Mouse (Mus musculus): ENCODE data around the gene Cbr2.

Gene Cbr2

DNA sequence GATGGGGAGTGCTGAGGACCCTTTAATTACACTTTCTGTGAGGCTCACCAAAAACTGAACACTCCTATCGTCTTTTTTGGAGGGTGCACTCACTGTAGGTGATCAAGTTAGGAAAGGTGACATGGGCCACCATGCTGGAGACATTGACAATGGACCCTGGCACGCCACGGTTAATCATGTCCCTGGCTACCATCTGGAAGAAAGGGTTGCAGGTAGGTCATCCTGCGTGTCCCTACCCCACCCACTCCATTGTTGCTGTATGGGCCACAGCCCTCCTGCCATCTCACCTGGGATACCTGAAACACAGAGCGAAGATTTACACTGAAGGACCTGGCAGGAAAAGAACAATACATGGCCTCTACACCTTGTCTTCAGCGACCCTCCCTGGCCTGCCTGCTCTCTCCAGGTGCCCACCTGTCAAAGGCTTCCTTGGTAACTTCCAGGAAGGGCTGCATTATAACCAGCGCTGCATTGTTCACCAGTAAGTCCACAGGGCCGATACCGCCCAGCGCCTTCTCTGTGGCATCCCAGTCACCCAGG lies 1.5 kb downstream of the Cbr2 start:
- no peak for DNase-seq

DNA sequence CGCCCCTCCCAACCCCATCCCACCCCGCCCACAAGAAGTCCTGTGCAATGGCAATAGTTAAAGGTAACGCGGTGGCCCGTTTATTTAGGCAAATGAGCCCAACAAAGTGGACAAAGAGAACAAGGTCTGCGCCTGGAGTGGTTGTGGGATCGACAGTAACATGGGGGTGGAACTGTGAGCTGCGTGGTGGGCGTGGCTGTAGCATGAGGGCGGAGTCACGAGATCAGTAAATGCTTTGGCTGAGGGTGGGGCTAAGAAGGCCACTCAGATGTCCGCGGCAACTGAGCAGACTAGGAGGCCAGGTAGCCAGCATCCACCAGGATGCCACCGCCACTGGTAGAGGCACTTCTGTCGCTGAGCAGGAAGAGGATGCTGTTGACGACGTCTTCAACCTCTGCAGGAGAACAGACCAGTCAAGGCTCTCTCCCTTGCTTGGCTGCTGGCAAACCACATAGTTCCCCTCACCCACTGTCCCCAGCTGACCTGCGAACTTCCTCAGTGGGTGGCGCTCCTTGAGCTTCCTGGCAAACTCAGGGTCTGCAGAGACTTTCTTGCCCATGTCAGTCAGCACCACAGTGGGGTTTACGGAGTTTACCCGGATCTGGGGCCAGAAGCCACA lies 2.4 kb downstream of the Cbr2 start:
- DNase-seq = peak; percentile 77

DNA sequence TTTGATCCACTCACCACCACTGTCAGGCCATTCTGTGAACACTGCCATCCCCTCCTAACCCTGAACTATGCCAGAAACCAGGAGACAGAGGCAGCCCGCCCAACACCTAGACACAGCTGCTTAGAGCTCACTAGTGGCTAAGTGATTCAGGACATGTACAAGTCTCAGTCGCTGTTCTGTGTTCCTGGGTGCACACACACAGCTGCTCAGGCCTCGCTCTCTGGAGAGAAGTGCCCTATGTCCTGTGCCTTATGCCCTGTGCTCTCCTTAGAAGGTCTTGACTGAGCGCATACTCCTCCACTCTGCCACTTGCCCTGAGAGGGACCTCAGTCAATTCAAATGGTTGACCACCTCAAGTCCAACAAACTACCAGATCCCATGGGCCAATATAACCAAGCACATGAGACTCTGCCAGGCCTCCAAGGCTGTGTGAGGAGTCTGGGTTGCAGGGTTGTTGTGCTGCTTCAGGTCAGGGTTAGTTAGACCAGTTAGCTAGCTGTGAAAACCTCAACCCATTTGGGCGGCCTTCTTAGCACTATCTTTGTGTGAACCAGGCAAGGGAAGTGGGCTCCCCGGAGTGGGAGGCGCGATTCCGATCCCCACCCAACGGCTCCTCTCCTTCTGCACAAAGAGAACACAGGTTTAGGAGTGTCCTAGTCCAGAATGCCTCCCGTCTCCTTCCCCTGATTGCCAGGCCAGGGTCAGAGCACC lies 3.2 kb downstream of the Cbr2 start:
- no peak for DNase-seq

DNA sequence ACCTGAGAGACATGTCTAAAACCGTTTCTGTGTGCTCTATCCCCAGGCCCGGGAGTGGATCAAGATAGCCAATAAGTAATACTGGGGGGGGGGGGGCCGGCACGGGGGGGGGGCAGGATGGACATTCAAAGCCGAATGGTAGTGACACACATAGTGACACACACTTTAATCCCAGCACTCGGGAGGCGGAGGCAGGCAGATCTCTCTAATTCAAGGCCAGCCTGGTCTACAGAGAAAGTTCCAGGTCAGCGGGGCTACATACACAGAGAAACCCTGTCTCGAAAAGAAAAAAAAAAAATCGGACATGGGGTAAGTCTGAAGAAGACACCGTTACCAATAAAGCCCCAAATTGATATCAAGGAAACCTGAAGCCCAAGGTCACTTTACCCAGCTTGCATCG lies 4.3 kb downstream of the Cbr2 start:
- DNase-seq = no peak

GRCm38 (mm10) chr11:120727169-120727527 lies 4.8 kb downstream of the Cbr2 start, which contains the start of gene Dcxr:
Gene Dcxr, minus strand, starts transcription at chr11:120727281.
- DNase-seq = peak; percentile 91

- no peak for DNase-seq
These were observed 5.4 kb downstream of the Cbr2 start for GRCm38 (mm10) chr11:120726243-120727168.

DNA sequence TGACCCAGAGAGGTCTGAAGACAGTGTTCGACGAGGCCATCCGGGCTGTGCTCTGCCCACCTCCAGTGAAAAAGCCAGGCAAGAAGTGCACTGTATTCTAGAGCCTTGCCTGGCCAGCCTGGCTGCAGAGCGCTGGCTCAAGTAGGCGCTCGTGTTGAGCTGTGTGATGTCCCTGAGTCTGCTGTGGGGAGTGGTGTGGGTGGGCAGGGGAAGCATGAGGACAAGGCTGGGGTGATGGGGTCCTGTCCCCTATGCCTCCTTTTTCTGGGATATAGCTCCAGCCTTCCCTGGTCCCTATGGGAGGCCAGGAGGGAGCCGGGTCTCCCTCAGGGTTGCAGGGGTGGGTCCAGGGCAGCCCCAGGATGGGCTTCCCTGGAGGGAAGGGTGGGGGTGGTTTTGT lies 8.4 kb downstream of the Cbr2 start:
- no peak for DNase-seq

DNA sequence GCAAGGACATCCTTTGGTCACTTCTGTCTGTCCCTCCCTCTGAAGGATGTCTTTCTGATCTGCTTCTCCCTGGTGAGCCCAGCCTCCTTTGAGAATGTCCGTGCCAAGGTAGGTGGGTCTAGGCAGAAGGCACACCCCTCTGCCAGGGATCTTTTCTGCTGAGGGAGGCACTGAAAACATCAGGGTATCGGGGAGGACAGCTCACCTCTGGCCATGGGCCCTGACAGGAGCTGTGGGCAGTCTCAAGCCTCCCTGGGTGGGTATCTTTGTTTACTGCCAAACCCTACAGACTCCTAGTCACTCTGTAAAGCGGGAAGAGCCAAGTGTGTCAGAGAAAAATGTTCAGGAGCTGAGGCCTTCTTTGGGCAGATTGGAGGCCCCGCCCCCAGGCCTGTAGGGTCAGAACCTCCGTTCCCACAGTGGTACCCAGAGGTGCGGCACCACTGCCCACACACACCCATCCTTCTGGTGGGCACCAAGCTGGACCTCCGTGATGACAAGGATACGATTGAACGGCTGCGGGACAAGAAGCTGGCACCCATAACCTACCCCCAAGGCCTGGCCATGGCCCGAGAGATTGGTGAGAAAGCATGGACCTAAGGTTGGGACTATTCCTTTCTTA lies 9.0 kb downstream of the Cbr2 start:
- DNase-seq = no peak

GRCm38 (mm10) chr11:120722067-120722630 lies 9.8 kb downstream of the Cbr2 start:
- no peak for DNase-seq

- peak; percentile 66 for DNase-seq
These were observed 10.5 kb downstream of the Cbr2 start, which contains the start of gene Rac3 for GRCm38 (mm10) chr11:120721124-120722066. Gene Rac3, plus strand, starts transcription at chr11:120721470.

- DNase-seq = peak; percentile 97
These were observed 11.5 kb downstream of the Cbr2 start for GRCm38 (mm10) chr11:120720450-120720849.

- no peak for DNase-seq
These were observed 12.0 kb downstream of the Cbr2 start for GRCm38 (mm10) chr11:120719841-120720376.

DNA sequence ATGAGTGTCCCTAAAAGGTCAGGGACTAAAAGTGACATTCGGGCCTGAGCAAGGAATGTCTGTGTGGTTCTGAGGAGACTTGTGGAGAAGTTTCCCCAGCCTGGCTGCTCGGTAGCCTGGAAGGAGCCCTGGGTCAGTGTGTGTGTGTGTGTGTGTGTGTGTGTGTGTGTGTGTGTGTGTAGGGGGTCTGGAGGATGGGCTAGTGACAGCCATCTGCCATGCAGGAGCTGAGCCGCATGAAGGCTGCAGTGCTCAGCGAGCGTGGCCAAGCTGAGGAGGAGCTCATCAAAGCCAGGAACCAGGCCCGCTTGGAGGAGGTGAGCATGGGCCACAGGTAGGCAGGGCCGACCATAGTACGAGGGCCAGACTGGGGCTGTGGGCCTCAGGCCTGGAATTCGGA lies 12.7 kb downstream of the Cbr2 start:
- DNase-seq = no peak

DNA sequence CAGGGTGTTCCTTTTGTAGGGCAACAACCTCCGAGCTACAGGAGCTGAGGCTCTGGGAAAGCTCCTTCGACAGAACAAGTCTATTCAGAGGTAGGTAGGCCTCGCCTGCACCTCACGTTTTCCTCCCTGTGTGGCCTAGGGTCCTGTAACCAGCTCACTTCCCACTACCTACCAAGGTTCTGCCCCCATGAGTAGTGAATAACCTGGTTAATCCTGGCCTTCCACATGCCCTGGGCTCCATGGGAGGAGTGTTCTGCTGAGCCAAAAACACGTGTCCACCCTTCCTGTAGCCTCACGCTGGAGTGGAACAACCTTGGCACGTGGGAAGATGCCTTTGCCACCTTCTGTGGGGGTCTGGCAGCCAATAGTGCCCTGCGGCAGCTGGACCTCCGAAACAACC lies 16.8 kb downstream of the Cbr2 start:
- DNase-seq = no peak

GRCm38 (mm10) chr11:120714546-120714945 lies 17.4 kb downstream of the Cbr2 start:
- DNase-seq = no peak

GRCm38 (mm10) chr11:120713580-120714518 lies 18.1 kb downstream of the Cbr2 start, which contains the start of the genes Cenpx and Lrrc45:
Gene Cenpx, minus strand, starts transcription at chr11:120713738.
Gene Lrrc45, plus strand, starts transcription at chr11:120713925.
- DNase-seq = peak; percentile 96

- peak; percentile 70 for DNase-seq
These were observed 18.9 kb downstream of the Cbr2 start for GRCm38 (mm10) chr11:120712771-120713568.

GRCm38 (mm10) chr11:120711980-120712604 lies 19.8 kb downstream of the Cbr2 start:
- no peak for DNase-seq
